ENCODE assay signal across 19 mouse cellular contexts in genomic region chr2:156747315-156747714, GRCm38 (mm10). TPM values are rescaled to one million over a fixed set of nuclear protein-coding genes. Genes with fewer than 3 reads are reported as not detected.
"Had no signal": no experiment of that assay in that cellular context is flagged by ENCODE, and none has a peak within 500 bp of the region (broad histone marks: within the 10 kb centered on the region; RNA-seq: fewer than 3 reads in every experiment).

No protein-coding gene starts in this region.

- DNase-seq: kidney, postnatal 10 days; kidney, postnatal 36 days; layer of hippocampus, postnatal 36 days; left cerebral cortex, postnatal 4 days; lung, embryonic 14.5 days; thymus, adult 18-20 months; thymus, postnatal 36 days had no signal

- H3K4me2 ChIP-seq: kidney, embryonic 15.5 days; limb, embryonic 12.5 days; limb, embryonic 15.5 days; liver, embryonic 11.5 days; lung, embryonic 14.5 days; midbrain, embryonic 12.5 days had no signal

- H3K9ac ChIP-seq: kidney, embryonic 15.5 days; limb, embryonic 12.5 days; limb, embryonic 15.5 days; liver, embryonic 14.5 days; liver, postnatal 0 days; lung, embryonic 14.5 days; midbrain, embryonic 12.5 days had no signal

- H3K27me3 ChIP-seq: kidney, embryonic 15.5 days; limb, embryonic 12.5 days; limb, embryonic 15.5 days; midbrain, embryonic 12.5 days had no signal

- ATAC-seq: liver, postnatal 0 days; lung, postnatal 0 days; midbrain, embryonic 16.5 days had no signal

- H3K27ac ChIP-seq: kidney, embryonic 15.5 days; left cerebral cortex, adult 2 months; limb, embryonic 12.5 days; limb, embryonic 15.5 days; liver, embryonic 14.5 days; macrophage; midbrain, embryonic 12.5 days had no signal

- H3K4me3 ChIP-seq: kidney, embryonic 15.5 days; left cerebral cortex, adult 2 months; limb, embryonic 12.5 days; limb, embryonic 15.5 days; midbrain, embryonic 12.5 days had no signal

- H3K9me3 ChIP-seq: kidney, embryonic 15.5 days; limb, embryonic 12.5 days; limb, embryonic 15.5 days; midbrain, embryonic 12.5 days had no signal

RNA-seq across cellular contexts. Expression of gene Myl9, which starts 27.9 kb away (rescaled TPM):
- total RNA-seq: megakaryocyte, adult 5-6 weeks had no signal
- polyA plus RNA-seq: macrophage had no signal
